Mouse (Mus musculus) kidney, embryonic 15.5 days (tissue): ENCODE results near the gene Txnrd2. TPM values are rescaled to one million over a fixed set of nuclear protein-coding genes. Genes with fewer than 3 reads are reported as not detected.

ENCODE experiments used
- ATAC-seq: fragments of 200-750 bp; cut with Nextera tagmentation; replicated peaks from 2 replicates; pipeline ENCODE4 v1.8.0; 2017; ENCODE audit warnings: moderate TSS enrichment; ENCODE audit not compliant: low FRiP score
- H3K27ac ChIP-seq: fragments of 300-500 bp; sonication (generic); 2 replicates; pipeline ENCODE4 v1.5.1; 2015; ENCODE audit warnings: mild to moderate bottlenecking, inconsistent platforms
- H3K27me3 ChIP-seq: fragments of 300-500 bp; sonication (generic); 2 replicates; pipeline ENCODE4 v1.6.1; 2015; ENCODE audit warnings: inconsistent platforms
- H3K36me3 ChIP-seq: fragments of 300-500 bp; sonication (generic); 2 replicates; pipeline ENCODE4 v1.6.1; 2015; ENCODE audit warnings: inconsistent platforms
- H3K4me1 ChIP-seq: fragments of 300-500 bp; sonication (generic); 2 replicates; pipeline ENCODE4 v1.6.1; 2015; ENCODE audit warnings: inconsistent platforms
- H3K4me2 ChIP-seq: fragments of 300-500 bp; sonication (generic); 2 replicates; pipeline ENCODE4 v1.6.1; 2015; ENCODE audit warnings: moderate library complexity, mild to moderate bottlenecking, inconsistent platforms
- H3K4me3 ChIP-seq: fragments of 300-500 bp; sonication (generic); replicated peaks from 2 replicates; pipeline ENCODE4 v1.5.1; 2015; ENCODE audit warnings: mild to moderate bottlenecking, inconsistent platforms
- H3K9ac ChIP-seq: fragments of 300-500 bp; sonication (generic); 2 replicates; pipeline ENCODE4 v1.6.1; 2015; ENCODE audit warnings: mild to moderate bottlenecking, inconsistent platforms
- H3K9me3 ChIP-seq: fragments of 300-500 bp; sonication (generic); replicated peaks from 2 replicates; pipeline ENCODE4 v1.6.1; 2016; ENCODE audit warnings: inconsistent platforms
- WGBS: fragments of 180-500 bp; shearing (Covaris S2); methylation state at CpG from one replicate; pipeline ENCODE4 v1.1.7; 2015; ENCODE audit warnings: mixed read lengths; 5-methylcytosine and 5-hydroxymethylcytosine counted together
- polyA plus RNA-seq: library from polyadenylated mRNA; unstranded; fragments of >200 nt; fragmentation: Nextera tagmentation; extraction: Ambion mirVana; gene quantifications from 2 replicates; pipeline ENCODE4 v1.2.1, GENCODE M21; 2015

The Txnrd2 gene
- polyA plus RNA-seq, 1 experiment from 2014 or later, result 28.1 TPM

DNA sequence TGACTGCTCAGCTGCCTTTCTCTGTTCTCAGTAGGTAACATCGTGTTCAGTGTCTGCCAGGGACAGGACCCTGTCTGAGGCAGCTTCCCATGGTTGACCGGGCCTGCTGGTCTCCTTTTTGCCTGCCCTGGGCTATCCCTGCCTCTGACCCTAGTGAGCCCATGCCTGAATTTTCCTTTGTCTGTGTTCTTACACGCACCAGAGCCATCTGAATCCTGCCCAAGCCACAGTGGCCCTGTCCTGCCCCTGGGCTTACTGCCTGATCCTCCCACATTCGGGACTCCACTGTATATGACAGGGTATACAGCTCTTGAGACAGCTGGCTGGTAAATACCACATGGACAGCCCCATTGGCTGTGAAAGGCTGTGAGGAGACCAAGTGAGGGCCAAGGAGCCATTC, 16.4 kb upstream of the Txnrd2 start:
- Histone ChIP-seq H3K27ac (no peak overlapping the region), H3K4me2 (no peak overlapping the region), H3K4me3 (no peak overlapping the region), H3K4me1 (peaks cover 32% of the 10 kb centered on the region), H3K9ac (no peak overlapping the region), H3K36me3 (peaks cover 63% of the 10 kb centered on the region), H3K9me3 (no peaks in the 10 kb centered on the region), H3K27me3 (no peaks in the 10 kb centered on the region)
- WGBS, result 51% methylated on average over 4 of the region's 4 CpGs
- ATAC-seq, result no peak

DNA sequence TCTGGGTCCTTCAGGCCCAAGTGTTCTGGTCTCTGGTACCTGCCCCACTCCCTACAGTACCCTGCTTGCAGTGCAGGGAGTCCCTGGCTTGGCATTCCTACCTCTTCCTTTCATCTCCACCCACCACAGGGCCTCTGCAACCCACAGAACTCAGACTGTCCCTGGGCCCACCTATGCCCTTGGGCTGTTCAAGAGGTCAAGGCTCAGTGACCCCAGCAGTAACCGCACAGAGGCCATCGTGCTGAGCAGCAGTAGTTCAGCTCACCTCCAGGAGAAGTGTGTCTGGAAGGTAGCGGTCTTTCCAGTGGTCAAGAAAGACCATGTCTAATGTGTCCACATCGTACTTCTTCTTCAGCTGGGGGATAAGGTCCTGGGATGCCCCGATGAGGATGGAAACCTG, 15.8 kb upstream of the Txnrd2 start:
- Histone ChIP-seq H3K36me3 (peaks cover 61% of the 10 kb centered on the region), H3K27me3 (no peaks in the 10 kb centered on the region), H3K4me1 (peaks cover 32% of the 10 kb centered on the region), H3K27ac (peak overlapping the region; percentile 41), H3K9me3 (no peaks in the 10 kb centered on the region), H3K9ac (no peak overlapping the region), H3K4me3 (no peak overlapping the region), H3K4me2 (no peak overlapping the region)
- no peak for ATAC-seq
- 69% methylated on average over 5 of the region's 5 CpGs for WGBS

DNA sequence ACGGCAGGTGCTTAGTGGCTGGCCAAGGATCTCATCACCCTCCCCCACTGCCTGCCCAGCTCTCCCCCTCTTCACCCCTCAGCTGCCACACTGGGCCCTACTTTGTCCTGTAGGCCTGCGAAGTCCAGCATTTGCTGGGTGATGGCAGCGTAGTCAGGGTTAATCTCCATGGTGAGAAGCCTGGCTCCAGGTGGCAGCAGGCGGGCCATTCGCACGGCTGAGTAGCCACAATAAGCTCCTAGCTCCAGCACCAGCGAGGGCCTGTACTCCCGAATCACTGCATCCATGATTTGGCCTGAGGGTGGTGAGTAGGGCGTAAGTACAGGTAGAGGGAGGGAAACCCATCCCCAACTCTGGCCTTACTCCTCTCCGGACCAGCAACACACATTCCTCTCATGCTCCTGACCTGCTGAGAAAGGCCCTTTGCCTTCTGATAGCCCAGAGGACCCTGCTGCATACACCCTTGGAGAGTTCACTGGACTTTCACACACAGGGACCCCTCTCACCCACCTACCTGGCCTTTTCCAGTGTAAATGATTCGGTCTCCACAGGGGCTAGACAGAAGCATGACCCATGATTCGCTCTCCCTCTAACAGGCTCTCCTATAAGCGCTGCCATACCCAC, 15.0 kb upstream of the Txnrd2 start:
- Histone ChIP-seq H3K27me3 (no peaks in the 10 kb centered on the region), H3K9ac (no peak overlapping the region), H3K9me3 (no peaks in the 10 kb centered on the region), H3K4me3 (no peak overlapping the region), H3K4me2 (peak overlapping the region; percentile 13; the same call in 1 of the 2 replicates), H3K36me3 (peaks cover 62% of the 10 kb centered on the region), H3K27ac (peak overlapping the region; percentile 69), H3K4me1 (peaks cover 36% of the 10 kb centered on the region)
- 53% methylated on average over 13 of the region's 13 CpGs for WGBS
- ATAC-seq, result peak; percentile 58

DNA sequence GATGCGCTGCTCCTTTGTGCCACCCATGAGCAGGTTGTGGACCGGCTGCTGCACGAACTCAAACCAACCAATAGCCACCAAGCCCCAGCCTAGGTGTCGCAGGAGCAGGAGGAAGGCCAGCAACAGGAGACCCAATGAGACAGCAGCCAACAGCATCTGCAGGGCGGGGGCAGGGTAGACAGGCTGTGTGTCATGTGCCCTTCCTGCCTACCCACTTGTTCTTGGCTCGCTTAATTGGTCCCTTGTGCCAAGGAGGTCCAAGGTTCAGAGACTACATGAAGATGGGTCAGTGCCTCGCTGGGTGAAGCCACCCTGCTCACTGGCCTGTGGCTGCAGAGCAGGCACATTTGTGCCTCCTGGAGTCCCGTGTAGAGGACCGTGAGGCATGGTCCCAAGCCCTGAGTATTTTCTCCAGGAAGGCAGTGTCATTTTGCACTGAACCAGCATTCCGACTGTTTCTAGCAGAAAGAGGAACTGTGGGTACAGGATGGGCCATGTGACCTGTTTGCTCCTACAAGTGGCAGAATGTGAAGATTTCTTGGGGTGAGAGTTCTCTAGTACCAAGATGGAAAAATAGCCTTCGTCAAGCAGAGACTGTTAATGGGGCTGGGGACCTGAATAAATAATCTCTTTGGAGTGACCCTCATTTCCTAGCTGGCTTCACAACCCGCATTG, 14.2 kb upstream of the Txnrd2 start:
- H3K27me3 ChIP-seq, result no peaks in the 10 kb centered on the region
- 69% methylated on average over 12 of the region's 12 CpGs for WGBS
- no peak overlapping the region for H3K9ac ChIP-seq
- H3K4me1 ChIP-seq, result peaks cover 40% of the 10 kb centered on the region
- peak overlapping the region; percentile 69 for H3K27ac ChIP-seq
- H3K4me3 ChIP-seq, result no peak overlapping the region
- H3K4me2 ChIP-seq, result 0 out of 2 replicates have a peak overlapping the region, but pooled peaks have one; percentile 13
- ATAC-seq, result peak; percentile 55
- no peaks in the 10 kb centered on the region for H3K9me3 ChIP-seq
- peaks cover 57% of the 10 kb centered on the region for H3K36me3 ChIP-seq

DNA sequence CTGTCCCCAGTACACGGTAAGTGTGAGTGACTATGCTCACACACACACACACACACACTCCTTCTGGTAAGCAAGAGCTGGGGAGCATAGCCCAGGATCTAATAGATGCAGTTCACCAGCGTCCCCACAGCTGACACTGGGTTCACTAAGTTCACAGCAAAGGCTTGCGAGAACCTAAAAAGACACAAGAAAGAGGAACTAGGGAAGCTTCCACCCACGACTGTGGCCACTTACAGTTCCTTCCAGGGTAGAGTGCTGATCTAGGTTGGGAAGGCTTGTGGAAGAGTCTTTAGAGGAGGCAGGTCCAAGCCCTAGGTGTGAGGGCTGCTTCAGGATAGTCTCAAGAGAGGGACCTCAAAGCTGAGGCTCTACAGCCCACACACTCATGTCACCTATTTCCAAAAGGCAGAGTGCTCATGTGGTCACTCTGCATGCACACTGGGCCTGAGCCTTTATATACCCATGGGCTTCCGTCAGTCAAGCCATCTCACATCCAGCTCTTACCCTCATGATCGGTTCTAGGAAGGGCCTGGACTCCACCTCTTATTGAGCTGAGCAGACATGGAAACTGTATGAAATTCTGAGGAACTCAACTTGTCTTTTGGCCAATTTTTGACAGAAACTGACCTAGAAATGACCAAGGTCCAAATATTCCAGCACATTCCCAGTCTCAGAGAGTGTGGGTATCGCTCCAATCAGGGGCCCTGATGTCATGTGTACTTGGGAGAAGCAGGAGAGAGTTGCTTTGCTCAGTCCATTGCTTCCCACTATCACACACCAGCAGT, 13.0 kb upstream of the Txnrd2 start:
- H3K27ac ChIP-seq, result no peak overlapping the region
- peaks cover 52% of the 10 kb centered on the region for H3K36me3 ChIP-seq
- peaks cover 43% of the 10 kb centered on the region for H3K4me1 ChIP-seq
- no peaks in the 10 kb centered on the region for H3K27me3 ChIP-seq
- no peak overlapping the region for H3K4me2 ChIP-seq
- H3K4me3 ChIP-seq, result no peak overlapping the region
- H3K9ac ChIP-seq, result no peak overlapping the region
- ATAC-seq, result no peak
- WGBS, result 85% methylated on average over 7 of the region's 7 CpGs
- no peaks in the 10 kb centered on the region for H3K9me3 ChIP-seq

DNA sequence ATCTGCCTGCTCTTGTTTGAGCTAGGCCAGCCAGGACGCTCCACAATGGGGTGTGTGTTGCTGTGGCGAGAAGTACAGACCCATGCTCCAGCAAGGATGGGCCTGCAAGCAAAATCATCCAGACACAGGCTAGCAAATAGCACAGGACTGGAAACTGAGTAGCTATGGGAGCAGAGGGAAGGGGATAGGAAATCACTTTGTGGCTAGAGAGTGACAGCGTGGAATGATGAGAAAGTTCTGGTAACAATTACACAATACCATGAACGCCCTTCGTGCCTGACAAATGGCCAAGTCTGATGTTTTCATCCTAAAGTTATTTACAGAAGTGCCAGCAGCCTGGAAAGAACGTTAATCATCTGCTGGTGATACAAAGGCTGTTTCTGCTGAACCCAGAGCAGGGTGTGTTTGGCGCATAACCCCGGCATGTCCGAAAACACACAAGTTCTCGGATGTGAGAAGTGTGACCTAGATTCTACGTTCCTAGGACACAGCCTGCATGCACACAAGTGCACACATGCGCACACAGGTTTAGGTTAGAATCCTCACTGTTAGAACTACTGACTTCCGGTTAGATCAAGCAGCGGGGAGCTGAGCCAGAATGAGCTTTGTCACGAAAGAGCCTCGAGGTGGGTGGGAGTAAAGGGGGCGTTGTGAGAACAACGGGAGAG, 10.0 kb upstream of the Txnrd2 start:
- Histone ChIP-seq H3K9me3 (no peaks in the 10 kb centered on the region), H3K36me3 (peaks cover 48% of the 10 kb centered on the region), H3K4me1 (peaks cover 24% of the 10 kb centered on the region), H3K4me2 (0 out of 2 replicates have a peak overlapping the region, but pooled peaks have one; percentile 8), H3K27ac (peak overlapping the region; percentile 83), H3K4me3 (no peak overlapping the region), H3K27me3 (no peaks in the 10 kb centered on the region), H3K9ac (no peak overlapping the region)
- peak; percentile 28; the same call in 1 of the 2 replicates for ATAC-seq
- WGBS, result 44% methylated on average over 18 of the region's 18 CpGs

DNA sequence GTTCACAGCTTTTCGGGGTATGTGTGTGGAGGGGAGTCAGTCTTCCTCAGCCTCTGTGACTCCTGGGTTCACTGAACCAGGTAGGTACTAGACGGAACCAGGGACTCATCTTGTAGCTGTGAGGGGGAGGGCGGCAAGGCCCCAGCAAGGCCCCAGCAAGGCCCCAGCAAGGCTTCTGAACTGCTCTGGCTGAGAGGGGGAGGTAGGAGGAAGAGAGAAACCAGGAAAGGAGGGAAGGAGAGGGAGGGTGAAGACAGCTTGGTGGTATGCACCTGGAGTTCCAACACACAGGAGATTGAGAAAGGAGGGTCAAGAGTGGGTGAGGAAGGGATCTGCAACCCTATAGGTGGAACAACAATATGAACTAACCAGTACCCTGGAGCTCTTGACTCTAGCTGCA, 9.3 kb upstream of the Txnrd2 start:
- H3K4me3 ChIP-seq, result no peak overlapping the region
- H3K9me3 ChIP-seq, result no peaks in the 10 kb centered on the region
- peak overlapping the region; percentile 83 for H3K27ac ChIP-seq
- H3K4me1 ChIP-seq, result peaks cover 18% of the 10 kb centered on the region
- 57% methylated on average over 3 of the region's 3 CpGs for WGBS
- H3K9ac ChIP-seq, result no peak overlapping the region
- peak; percentile 42 for ATAC-seq
- no peaks in the 10 kb centered on the region for H3K27me3 ChIP-seq
- H3K36me3 ChIP-seq, result peaks cover 53% of the 10 kb centered on the region
- H3K4me2 ChIP-seq, result 0 out of 2 replicates have a peak overlapping the region, but pooled peaks have one; percentile 8

DNA sequence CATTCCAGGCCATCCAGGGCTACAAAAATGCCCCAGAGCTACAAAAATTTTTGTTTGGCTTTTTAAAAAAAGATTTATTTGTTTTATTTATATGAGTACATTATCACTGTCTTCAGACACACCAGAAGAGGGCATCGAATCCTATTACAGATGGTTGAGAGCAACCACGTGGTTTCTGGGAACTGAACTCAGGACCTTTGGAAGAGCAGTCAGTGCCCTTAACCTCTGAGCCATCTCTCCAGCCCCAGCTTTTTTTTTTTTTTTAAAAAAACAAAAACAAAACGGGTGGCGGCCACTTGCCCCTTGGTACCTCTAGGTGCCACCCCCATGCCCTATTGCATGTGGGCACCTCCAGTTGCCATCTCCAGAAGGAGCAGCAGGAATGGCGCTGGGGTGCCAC, 8.7 kb upstream of the Txnrd2 start:
- H3K9me3 ChIP-seq, result no peaks in the 10 kb centered on the region
- no peak overlapping the region for H3K27ac ChIP-seq
- H3K4me2 ChIP-seq, result no peak overlapping the region
- H3K27me3 ChIP-seq, result no peaks in the 10 kb centered on the region
- no peak overlapping the region for H3K9ac ChIP-seq
- peaks cover 58% of the 10 kb centered on the region for H3K36me3 ChIP-seq
- no peak for ATAC-seq
- WGBS, result 86% methylated on average over 5 of the region's 5 CpGs
- H3K4me3 ChIP-seq, result no peak overlapping the region
- H3K4me1 ChIP-seq, result peaks cover 15% of the 10 kb centered on the region

DNA sequence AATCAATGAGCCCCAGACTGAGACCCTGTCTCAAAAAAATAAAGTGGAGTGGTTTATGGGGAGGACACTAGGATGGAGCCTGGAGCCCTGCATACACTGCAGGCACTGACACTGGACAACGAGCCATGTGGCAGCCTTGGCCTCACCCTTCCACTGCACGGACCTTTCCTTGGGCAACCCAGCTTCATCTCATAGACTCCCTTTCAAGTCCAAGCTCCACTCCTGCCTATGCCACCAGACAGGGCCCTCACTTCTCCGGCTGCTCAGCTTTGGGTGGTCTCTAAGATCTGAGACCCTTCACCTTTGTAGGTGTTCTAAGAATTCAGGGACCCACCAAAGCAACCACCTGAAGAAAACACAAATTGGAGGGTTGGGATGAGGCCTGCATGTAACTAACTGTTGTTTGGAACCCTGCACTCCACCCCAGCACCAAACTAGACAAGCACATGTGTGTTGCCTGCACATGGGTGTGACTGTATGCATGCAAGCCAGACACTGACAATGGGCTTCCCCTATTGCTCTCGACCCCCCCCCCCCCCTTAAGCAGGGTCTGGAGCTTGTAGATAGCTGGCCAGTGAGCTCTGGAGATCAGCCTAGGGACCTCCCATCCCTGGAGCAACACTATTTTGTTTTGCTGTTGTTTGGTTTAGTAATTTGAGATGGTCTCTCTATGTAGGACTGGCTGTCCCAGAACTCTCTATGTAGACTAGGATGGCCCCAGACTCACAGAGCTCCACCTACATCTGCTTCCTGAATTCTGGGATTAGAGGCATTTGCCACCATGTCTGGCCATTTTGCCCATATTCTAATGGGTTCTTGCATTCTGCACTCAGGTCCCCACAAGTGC, 7.2 kb upstream of the Txnrd2 start:
- 85% methylated on average over 4 of the region's 4 CpGs for WGBS
- H3K4me2 ChIP-seq, result no peak overlapping the region
- H3K9ac ChIP-seq, result no peak overlapping the region
- peaks cover 26% of the 10 kb centered on the region for H3K4me1 ChIP-seq
- peaks cover 53% of the 10 kb centered on the region for H3K36me3 ChIP-seq
- ATAC-seq, result no peak
- H3K9me3 ChIP-seq, result no peaks in the 10 kb centered on the region
- no peaks in the 10 kb centered on the region for H3K27me3 ChIP-seq
- no peak overlapping the region for H3K4me3 ChIP-seq
- no peak overlapping the region for H3K27ac ChIP-seq

DNA sequence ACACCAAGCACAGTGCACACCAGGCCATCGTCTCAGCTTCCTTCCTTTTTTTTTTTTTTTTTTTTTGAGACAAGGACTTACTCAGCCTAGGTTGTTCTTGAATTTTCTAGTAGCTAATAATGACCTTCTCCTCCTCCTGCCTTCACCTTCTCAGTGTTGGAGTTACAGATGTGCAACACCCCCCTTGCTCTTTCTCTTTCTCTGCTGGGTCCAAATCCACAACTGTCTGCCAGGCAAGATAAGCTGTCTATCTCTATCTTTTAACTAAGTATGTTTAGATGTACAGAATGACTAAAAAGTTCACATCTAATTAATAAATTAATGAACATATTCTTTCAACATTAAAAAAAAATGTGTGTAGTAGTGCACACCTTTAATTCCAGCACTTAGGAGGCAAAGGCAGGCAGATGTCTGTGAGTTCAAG, 6.6 kb upstream of the Txnrd2 start:
- peaks cover 50% of the 10 kb centered on the region for H3K36me3 ChIP-seq
- H3K27me3 ChIP-seq, result no peaks in the 10 kb centered on the region
- no peak for ATAC-seq
- no peak overlapping the region for H3K9ac ChIP-seq
- H3K4me3 ChIP-seq, result no peak overlapping the region
- no peak overlapping the region for H3K4me2 ChIP-seq
- H3K9me3 ChIP-seq, result no peaks in the 10 kb centered on the region
- H3K27ac ChIP-seq, result no peak overlapping the region
- 89% methylated on average over 1 of the region's 1 CpGs for WGBS
- H3K4me1 ChIP-seq, result peaks cover 33% of the 10 kb centered on the region

DNA sequence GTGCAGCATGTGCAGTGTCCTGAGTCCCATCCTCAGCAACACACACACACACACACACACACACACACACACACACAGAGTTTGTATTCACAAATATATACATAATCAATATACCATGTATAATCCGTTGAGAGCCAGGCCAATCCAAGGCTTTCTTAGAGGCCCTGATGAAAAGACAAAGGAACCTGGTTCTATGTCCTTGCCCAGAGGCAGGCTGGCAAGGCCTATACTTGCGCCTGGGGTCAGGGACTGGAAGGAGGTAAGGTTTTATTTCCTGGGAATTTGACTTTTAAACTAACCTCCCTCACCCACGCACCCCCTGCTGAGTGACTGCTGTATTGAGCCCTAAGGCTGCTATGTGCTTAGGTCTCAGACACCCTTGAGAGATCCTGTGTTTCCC, 5.6 kb upstream of the Txnrd2 start:
- Histone ChIP-seq H3K4me2 (no peak overlapping the region), H3K27me3 (no peaks in the 10 kb centered on the region), H3K4me1 (peaks cover 42% of the 10 kb centered on the region), H3K27ac (no peak overlapping the region), H3K36me3 (peaks cover 43% of the 10 kb centered on the region), H3K9me3 (no peaks in the 10 kb centered on the region), H3K4me3 (no peak overlapping the region), H3K9ac (no peak overlapping the region)
- WGBS, result 74% methylated on average over 3 of the region's 3 CpGs
- ATAC-seq, result no peak
